Comparison of ENCODE assay signal across 8 mouse cellular contexts in genomic region chr10:67096621-67097436, GRCm38 (mm10). TPM values are rescaled to one million over a fixed set of nuclear protein-coding genes. Genes with fewer than 3 reads are reported as not detected.
DNase-seq lines count a peak whose midpoint lies in the region; ATAC-seq and TF ChIP-seq lines count a peak whose summit lies in the region.

Reep3 (minus strand) TSS chr10:67096945.

- H3K27me3 ChIP-seq in hindbrain, embryonic 14.5 days (ENCODE audit: control insufficient read depth, insufficient read depth, low read length) = no peaks in the 10 kb centered on the region

- 1% methylated on average over 80 of the region's 97 CpGs for WGBS in hindbrain, embryonic 14.5 days
- WGBS in macrophage (ENCODE audit: missing documents) = under 1% methylated on average over 75 of the region's 97 CpGs

- no peaks in the 10 kb centered on the region for H3K9me3 ChIP-seq in hindbrain, embryonic 14.5 days (ENCODE audit: control insufficient read depth, low read length)

- H3K9ac ChIP-seq in hindbrain, embryonic 14.5 days = peak within 1 kb of the TSS; percentile 100

- H3K4me3 ChIP-seq in hindbrain, embryonic 14.5 days (replicated peaks; ENCODE audit: low read length) = peak within 1 kb of the TSS; percentile 91
- peak within 1 kb of the TSS; percentile 99 for H3K4me3 ChIP-seq in left cerebral cortex, adult 2 months
- peak within 1 kb of the TSS; percentile 74 for H3K4me3 ChIP-seq in macrophage (ENCODE audit: inconsistent target)

- TF ChIP-seq CTCF in left cerebral cortex, adult 2 months (IDR thresholded peaks at IDR 0.05) = no peak

- ATAC-seq in hindbrain, embryonic 14.5 days (ENCODE audit: low FRiP score) = peak; percentile 83

- H3K79me2 ChIP-seq in macrophage (ENCODE audit: inconsistent target) = peaks cover 91% of the 10 kb centered on the region

- peak; percentile 59 for DNase-seq in R1 (ENCODE audit: low read depth, low spot score)
- DNase-seq in cerebellum, postnatal 10 days = peak; percentile 80 to 88
- peak; percentile 68 for DNase-seq in gastrocnemius, adult 18-20 months (ENCODE audit: low spot score)
- peak; percentile 60 for DNase-seq in hindbrain, embryonic 14.5 days (ENCODE audit: low spot score)
- peak; percentile 69 to 75 for DNase-seq in left cerebral cortex, adult 2 months (ENCODE audit: extremely low spot score in 1 of 2, low spot score in 2 of 2)
- peak; percentile 57 for DNase-seq in retina, postnatal 7 days (ENCODE audit: low read depth, low spot score)
- peak; percentile 86 for DNase-seq in urinary bladder, adult 2 months (ENCODE audit: low spot score)

- H3K4me1 ChIP-seq in hindbrain, embryonic 14.5 days (replicated peaks; ENCODE audit: control insufficient read depth, insufficient read depth, low read length) = peaks cover 42% of the 10 kb centered on the region

- H3K4me2 ChIP-seq in hindbrain, embryonic 14.5 days (replicated peaks) = peak within 1 kb of the TSS; percentile 66

- H3K36me3 ChIP-seq in hindbrain, embryonic 14.5 days (replicated peaks; ENCODE audit: control insufficient read depth, insufficient read depth) = no peaks in the 10 kb centered on the region
- H3K36me3 ChIP-seq in macrophage (ENCODE audit: inconsistent target) = no peaks in the 10 kb centered on the region; the same call in 1 of the 2 replicates

- peak within 1 kb of the TSS; percentile 100 for H3K27ac ChIP-seq in hindbrain, embryonic 14.5 days
- peak within 1 kb of the TSS; percentile 98 for H3K27ac ChIP-seq in left cerebral cortex, adult 2 months
- H3K27ac ChIP-seq in macrophage = peak within 1 kb of the TSS; percentile 73

- intact Hi-C loops in left cerebral cortex, adult 2 months (cut with DNase I) = loop anchor here (1.0 to 5.0 kb wide), 6 partner anchors 29 to 188 kb away; no protein-coding TSS in a partner anchor

RNA-seq across cellular contexts. Expression of gene Reep3, which starts in this region (rescaled TPM):
- 10 to 100 TPM; 10.0 to 11.1 TPM for total RNA-seq in gastrocnemius, adult 18-20 months (2021)
- polyA plus RNA-seq in hindbrain, embryonic 14.5 days (2014; fragmentation: Nextera tagmentation; extraction: Ambion mirVana) = 32.4 and 32.8 TPM in 2 replicates
- total RNA-seq in left cerebral cortex, adult 2 months (2021) = 10 to 100 TPM; 16.6 to 17.8 TPM
- total RNA-seq in macrophage (2018; cell fraction: chromatin; rRNA removed) = 10 to 100 TPM; 18.1 to 90.3 (median 33.9) TPM
- total RNA-seq in macrophage (2018; cell fraction: cytosol; rRNA removed) = 10 to 100 TPM; 62.9 to 87.4 (median 77.2) TPM
- 100 to 1,000 TPM in 2 of 26 experiments, 10 to 100 TPM in 24; 41.7 to 117 (median 67.9) TPM for total RNA-seq in macrophage (2018; cell fraction: nucleus; rRNA removed)
- polyA plus RNA-seq in macrophage (2018) = 58.9 to 66.7 TPM (median 60.5 TPM) in 3 replicates
- polyA plus RNA-seq in urinary bladder, adult 2 months (2012; rRNA removed) = 50.7 and 62.2 TPM in 2 replicates

Comparison
In these comparisons a context has a peak if more than half of its experiments do, and no peak if none do; other contexts are left out.
1. Peak in every context shown above with its lines: DNase-seq, ATAC-seq, H3K4me3 ChIP-seq and H3K27ac ChIP-seq.